Mouse (Mus musculus) heart, postnatal 14 days (tissue): ENCODE measurements around the gene Tmem108. TPM values are rescaled to one million over a fixed set of nuclear protein-coding genes. Genes with fewer than 3 reads are reported as not detected.
"Not testable (repeated sequence)": the region's sequence is repeated elsewhere in the genome, so short reads cannot be mapped to it uniquely, and the experiment has no call there.

Experiments
- DNase-seq, 2 experiments: peaks; one replicate each; pipeline ENCODE4 v3.0.0; 2021 to 2022
- intact Hi-C: fragments of 180-260 bp; cut with DNase I; formaldehyde crosslinking; loops from one replicate; pipeline ENCODE4 v1.15.1; 2025
- total RNA-seq, 2 experiments: library from RNA; stranded (reverse); gene quantifications; 2 replicates each; pipeline ENCODE4 v1.2.3; 2021

Gene Tmem108
- total RNA-seq, 2 experiments from 2014 or later: 5.4 to 5.7 TPM

GRCm38 (mm10) chr9:103689697-103690096, 71.9 kb downstream of the Tmem108 start:
- intact Hi-C loops: no loop called here
- DNase-seq: no peak

DNA sequence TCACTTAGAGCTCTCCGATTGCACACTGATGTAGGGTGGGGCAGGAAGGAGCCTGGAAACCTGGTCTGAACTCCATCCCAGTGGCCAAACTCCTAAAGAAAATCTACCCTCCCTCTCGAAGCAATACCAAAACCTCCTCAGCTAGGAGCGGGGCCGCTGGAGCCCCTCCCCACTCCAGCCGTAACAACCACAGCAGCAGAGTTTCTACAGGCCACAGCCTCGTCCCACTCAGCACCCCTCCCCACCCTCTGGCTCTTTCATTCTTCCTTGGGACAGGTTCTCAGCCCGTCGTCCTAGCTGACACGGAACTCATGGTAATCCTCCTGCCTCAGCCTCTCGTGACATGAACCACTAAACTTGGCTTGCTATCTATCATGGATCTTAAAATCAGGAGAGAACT, 72.6 kb downstream of the Tmem108 start:
- intact Hi-C loops: no loop called here
- DNase-seq: no peak

DNA sequence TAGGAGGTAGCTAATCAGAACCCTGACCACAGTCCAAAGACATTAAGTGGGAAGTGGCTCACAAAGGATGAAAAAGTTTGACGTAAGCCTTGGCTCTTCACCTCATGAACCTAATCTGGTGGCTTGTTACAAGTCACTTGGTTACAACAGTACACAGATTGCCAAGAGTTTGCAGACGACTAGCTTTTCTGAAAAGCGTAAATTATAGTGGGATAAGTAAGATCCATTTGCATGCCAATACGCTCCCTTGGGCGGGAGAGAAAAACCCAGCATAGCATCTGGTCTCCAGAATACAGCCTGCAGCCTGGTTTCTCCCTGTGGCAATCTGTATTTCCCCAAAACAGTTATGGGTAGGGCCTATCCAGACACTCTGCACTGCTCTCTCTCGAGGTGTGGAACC, 74.5 kb downstream of the Tmem108 start:
- peak; percentile 7 to 12 for DNase-seq
- intact Hi-C loops: no loop called here

DNA sequence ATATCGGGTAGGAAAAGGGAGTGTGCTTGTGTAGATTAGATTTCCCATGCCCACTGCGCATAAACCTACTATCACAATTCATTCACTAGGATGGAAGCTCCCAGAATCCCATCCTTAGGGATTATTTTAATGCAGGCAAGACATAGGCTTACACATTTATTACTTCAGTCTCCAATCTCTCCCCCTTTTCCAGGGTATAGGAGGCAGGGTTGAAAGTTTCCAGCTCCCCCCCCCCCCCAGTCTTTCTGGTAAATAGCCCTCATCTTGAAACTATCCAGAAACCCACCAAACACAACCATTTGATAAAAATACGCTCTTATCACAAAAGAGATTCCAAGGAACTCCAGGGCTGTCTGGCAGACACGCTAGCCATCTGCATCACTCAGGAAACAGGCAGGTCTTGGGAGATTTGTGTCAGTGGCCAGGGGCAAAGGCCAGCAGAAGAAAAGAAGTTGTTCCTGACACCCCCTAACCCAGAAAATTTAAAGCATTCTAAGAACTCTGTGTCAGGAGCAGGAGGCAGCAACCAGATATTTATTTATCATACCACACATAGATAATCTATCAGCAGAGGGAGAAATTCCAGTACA, 79.8 kb downstream of the Tmem108 start:
- no peak for DNase-seq
- intact Hi-C loops: no loop called here

DNA sequence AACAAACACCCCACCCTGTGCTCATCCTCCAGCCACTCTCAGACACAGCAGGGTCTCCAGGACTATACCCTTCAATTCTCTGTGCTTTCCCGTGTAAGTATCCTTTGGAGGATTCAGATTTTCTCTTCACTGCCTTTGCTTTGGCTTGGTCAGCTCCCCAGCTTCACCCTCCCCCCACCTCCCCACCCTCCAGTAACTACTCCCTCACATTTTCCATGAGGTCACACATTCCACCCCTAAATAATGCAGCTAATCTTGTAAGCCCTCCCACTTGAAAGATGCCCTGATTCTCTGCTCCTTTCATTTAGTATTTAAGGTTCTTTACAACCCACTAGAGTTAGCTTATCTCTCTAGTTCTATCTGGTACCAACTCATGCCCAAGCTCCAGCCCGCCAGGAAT, 82.4 kb downstream of the Tmem108 start:
- no peak for DNase-seq
- intact Hi-C loops: no loop called here

DNA sequence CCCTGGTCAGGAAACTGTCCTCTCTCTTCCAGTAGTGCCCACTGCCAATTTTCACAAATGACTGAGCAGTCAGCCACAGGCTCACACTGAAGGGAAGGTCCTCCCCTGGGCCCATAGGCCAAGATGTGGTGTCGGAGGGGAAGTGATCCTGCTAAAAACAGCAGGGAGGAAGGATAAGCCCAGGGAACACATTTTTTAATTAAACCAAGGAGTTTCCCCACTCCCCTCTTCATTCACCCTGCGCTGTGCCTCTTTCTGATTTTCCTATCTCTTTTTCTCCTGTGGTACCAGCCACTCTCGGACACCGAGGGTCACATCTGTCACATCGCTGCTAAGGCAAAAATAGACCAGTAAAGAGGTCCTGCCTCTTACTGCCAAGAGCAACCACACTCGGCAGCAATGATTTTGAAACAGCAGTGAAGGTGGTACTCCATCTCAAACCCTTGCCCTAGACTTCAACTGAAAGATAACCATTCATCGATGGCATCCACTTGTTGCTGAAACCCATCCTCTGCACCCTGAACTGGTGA, 83.0 kb downstream of the Tmem108 start:
- intact Hi-C loops: no loop called here
- no peak for DNase-seq

DNA sequence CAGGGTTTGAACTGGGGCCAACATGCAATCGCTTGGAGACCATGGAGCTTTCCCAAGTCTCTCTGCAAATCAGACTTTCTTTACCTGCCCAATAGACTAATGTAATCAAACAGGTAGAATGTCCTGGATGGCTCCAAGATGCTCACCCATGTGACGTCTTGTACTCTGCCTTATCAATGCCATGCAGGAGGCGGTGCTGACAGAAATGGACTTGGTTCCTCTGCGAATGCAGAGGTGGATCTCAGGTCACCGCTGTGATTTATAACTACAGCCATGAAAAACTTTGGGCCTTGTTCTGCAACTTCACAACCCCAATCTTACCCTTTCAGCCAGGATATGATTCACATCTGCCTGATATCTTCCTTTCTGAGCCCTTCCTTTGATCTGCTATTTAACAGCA, 83.8 kb downstream of the Tmem108 start:
- intact Hi-C loops: no loop called here
- no peak for DNase-seq

GRCm38 (mm10) chr9:103675721-103676480, 85.7 kb downstream of the Tmem108 start:
- no peak for DNase-seq
- intact Hi-C loops: no loop called here

DNA sequence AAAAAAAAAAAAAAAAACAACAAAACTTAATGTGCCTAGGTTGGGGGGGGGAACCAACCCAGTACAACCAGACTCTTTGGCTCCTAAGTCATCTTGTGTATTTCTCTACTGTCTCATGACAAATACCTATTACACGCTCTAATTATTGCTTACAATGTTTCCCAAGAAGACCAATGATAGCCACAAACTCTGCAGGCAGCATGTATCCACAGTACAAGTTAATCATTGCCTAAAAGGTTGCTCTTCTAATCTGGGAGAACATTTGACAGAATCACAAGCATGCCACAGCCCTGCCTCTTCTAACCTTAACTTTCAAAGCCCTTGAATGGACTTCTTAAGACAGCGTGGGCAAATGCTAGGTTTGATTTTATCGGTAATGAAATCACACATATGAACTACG, 88.8 kb downstream of the Tmem108 start:
- DNase-seq: no peak
- intact Hi-C loops: no loop called here

GRCm38 (mm10) chr9:103670592-103671113, 91.0 kb downstream of the Tmem108 start:
- DNase-seq, intact Hi-C loops: not testable (repeated sequence)

GRCm38 (mm10) chr9:103668830-103669229, 92.8 kb downstream of the Tmem108 start:
- intact Hi-C loops: no loop called here
- DNase-seq: no peak

GRCm38 (mm10) chr9:103665817-103666216, 95.8 kb downstream of the Tmem108 start:
- DNase-seq: no peak
- intact Hi-C loops: no loop called here

- no peak for DNase-seq
- intact Hi-C loops: no loop called here
Observed at GRCm38 (mm10) chr9:103664151-103664550, 97.5 kb downstream of the Tmem108 start.

DNA sequence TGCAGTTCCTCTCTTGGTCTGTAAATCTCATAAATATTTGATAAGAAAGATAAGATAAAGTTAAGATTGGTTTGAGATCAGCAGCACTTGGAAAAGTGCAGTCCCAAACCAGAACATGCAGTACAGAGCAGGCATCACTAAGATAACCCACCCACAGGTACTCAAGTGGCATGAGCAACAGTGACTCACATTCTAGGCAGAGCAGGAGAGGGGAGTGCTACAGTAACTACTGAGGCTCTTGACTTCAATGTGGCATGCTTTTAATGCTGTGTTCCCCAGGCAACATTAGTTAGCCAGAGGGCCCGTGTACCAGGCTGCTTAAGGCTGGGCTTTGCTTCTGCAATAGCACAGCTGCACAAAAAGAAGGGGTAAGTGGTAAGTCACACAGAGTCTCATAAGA, 99.8 kb downstream of the Tmem108 start:
- intact Hi-C loops: no loop called here
- no peak for DNase-seq

- no peak for DNase-seq
- intact Hi-C loops: no loop called here
Observed at GRCm38 (mm10) chr9:103657981-103658380, 103.7 kb downstream of the Tmem108 start.

- intact Hi-C loops: no loop called here
- DNase-seq: peak; percentile 5 to 20
Observed at GRCm38 (mm10) chr9:103657183-103657975, 104.3 kb downstream of the Tmem108 start.

DNA sequence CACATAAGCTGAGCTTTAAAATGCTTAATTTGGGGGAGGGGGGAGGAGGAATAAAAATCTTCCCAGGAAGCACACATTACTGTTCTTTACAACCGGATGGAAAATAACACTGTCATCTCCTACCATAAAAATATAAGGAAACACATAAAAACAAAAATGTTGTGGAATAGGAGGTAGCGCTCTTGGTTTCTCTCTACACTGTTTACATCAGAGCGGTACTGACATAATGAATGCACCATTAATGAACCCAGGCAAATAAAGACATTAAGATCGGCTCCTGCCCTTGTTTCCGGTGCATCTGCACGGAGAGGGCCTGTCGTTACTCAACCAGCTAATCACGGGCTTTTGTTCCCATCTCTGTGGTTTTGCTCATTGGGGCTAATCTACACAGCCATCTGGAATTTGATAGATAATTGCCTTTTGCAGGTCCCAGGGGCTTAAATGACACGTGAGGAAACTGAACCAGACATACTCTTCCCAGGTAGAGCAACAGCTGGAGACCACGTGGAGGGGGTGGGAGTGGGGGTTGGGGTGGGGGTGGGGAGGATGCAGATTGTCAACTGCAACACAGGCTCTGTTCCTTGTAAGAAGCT, 107.5 kb downstream of the Tmem108 start:
- intact Hi-C loops: no loop called here
- no peak for DNase-seq

- intact Hi-C loops: no loop called here
- no peak for DNase-seq
Observed at GRCm38 (mm10) chr9:103652127-103652882, 109.3 kb downstream of the Tmem108 start.

- intact Hi-C loops: no loop called here
- no peak for DNase-seq
Observed at GRCm38 (mm10) chr9:103646605-103647004, 115.0 kb downstream of the Tmem108 start.

DNA sequence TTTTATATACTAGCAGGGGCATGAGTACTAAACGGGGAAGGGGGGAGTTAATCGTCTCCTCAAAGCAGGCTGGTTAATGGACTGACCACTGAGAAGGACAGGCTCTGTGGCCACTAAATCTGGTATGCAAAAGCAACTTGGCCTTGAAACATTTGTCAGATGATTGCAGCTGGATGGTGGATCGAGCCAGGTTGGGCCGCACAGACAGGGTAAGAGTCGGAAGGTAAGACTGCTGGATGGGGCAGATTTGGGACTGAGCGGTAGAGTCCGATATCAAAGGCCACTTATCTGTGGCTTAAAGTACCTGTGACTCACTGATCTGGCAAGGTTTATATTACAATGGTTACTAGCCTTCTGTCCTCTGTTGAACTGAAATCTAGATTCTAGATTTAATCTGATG, 115.9 kb downstream of the Tmem108 start:
- intact Hi-C loops: no loop called here

More for the DNA sequence above, 115.9 kb downstream of the Tmem108 start:
- DNase-seq: no peak
